ENCODE assay signal across 8 mouse cellular contexts in genomic region chr17:23786510-23786931, GRCm38 (mm10). TPM values are rescaled to one million over a fixed set of nuclear protein-coding genes. Genes with fewer than 3 reads are reported as not detected.
A peak's percentile ranks its signal among the peaks of the same experiment; 100 is the strongest.
DNase-seq lines count a peak whose midpoint lies in the region; ATAC-seq and TF ChIP-seq lines count a peak whose summit lies in the region.

No protein-coding gene starts in this region.

- no peak for TF ChIP-seq CTCF in brain, embryonic 14.5 days (IDR thresholded peaks at IDR 0.05; ENCODE audit: borderline replicate concordance, extremely low read depth, insufficient read depth, insufficient read length)
- TF ChIP-seq CTCF in kidney, postnatal 0 days (IDR thresholded peaks at IDR 0.05; ENCODE audit: low read depth): no peak

- peak overlapping the region; percentile 79 for H3K4me2 ChIP-seq in embryonic facial prominence, embryonic 13.5 days
- H3K4me2 ChIP-seq in kidney, postnatal 0 days (ENCODE audit: low read length): peak overlapping the region; percentile 88
- peak overlapping the region; percentile 72 for H3K4me2 ChIP-seq in midbrain, embryonic 15.5 days

- ATAC-seq in embryonic facial prominence, embryonic 13.5 days (ENCODE audit: insufficient number of reproducible peaks, insufficient read depth, low FRiP score, low TSS enrichment, low read depth): no peak
- no peak for ATAC-seq in kidney, postnatal 0 days (replicated peaks; ENCODE audit: low FRiP score, low read depth)
- ATAC-seq in midbrain, embryonic 15.5 days (replicated peaks): peak; percentile 72

- WGBS in embryonic facial prominence, embryonic 13.5 days: 13% methylated on average over 13 of the region's 13 CpGs
- WGBS in kidney, postnatal 0 days: 10% methylated on average over 13 of the region's 13 CpGs
- 14% methylated on average over 13 of the region's 13 CpGs for WGBS in midbrain, embryonic 15.5 days

- H3K27me3 ChIP-seq in embryonic facial prominence, embryonic 13.5 days: no peaks in the 10 kb centered on the region
- no peaks in the 10 kb centered on the region for H3K27me3 ChIP-seq in kidney, postnatal 0 days (ENCODE audit: insufficient read depth, low read length)
- no peaks in the 10 kb centered on the region for H3K27me3 ChIP-seq in midbrain, embryonic 15.5 days (replicated peaks)

- no peaks in the 10 kb centered on the region for H3K36me3 ChIP-seq in embryonic facial prominence, embryonic 13.5 days
- no peaks in the 10 kb centered on the region for H3K36me3 ChIP-seq in kidney, postnatal 0 days (ENCODE audit: insufficient read depth, low read length)
- no peaks in the 10 kb centered on the region for H3K36me3 ChIP-seq in midbrain, embryonic 15.5 days (replicated peaks)

- 0 out of 2 replicates have a peak, but pooled peaks have one; percentile 5 for TF ChIP-seq POLR2A in brain, embryonic 14.5 days (IDR thresholded peaks at IDR 0.05; ENCODE audit: borderline replicate concordance, extremely low read depth, insufficient read depth, insufficient read length, poor library complexity, severe bottlenecking)

- DNase-seq in layer of hippocampus, adult 9-11 months: peak; percentile 28
- no peak for DNase-seq in layer of hippocampus, postnatal 25 days (ENCODE audit: extremely low spot score in 1 of 2, low spot score in 1 of 2)
- DNase-seq in brain, embryonic 14.5 days (ENCODE audit: low read depth): peak; percentile 81
- DNase-seq in kidney, postnatal 0 days (ENCODE audit: low spot score): peak; percentile 49
- DNase-seq in spleen, postnatal 4 days (ENCODE audit: low spot score in 2 of 2): no peak
- no peak for DNase-seq in urinary bladder, adult 18-20 months (ENCODE audit: low spot score in 2 of 2)

- peak overlapping the region; percentile 84 for H3K9ac ChIP-seq in embryonic facial prominence, embryonic 13.5 days
- no peak overlapping the region for H3K9ac ChIP-seq in kidney, postnatal 0 days (ENCODE audit: low read depth, low read length)
- H3K9ac ChIP-seq in midbrain, embryonic 15.5 days: peak overlapping the region; percentile 45

- H3K9me3 ChIP-seq in embryonic facial prominence, embryonic 13.5 days: no peaks in the 10 kb centered on the region
- no peaks in the 10 kb centered on the region for H3K9me3 ChIP-seq in kidney, postnatal 0 days (replicated peaks; ENCODE audit: low read length)
- H3K9me3 ChIP-seq in midbrain, embryonic 15.5 days: no peaks in the 10 kb centered on the region

- peak overlapping the region; percentile 66 for H3K4me3 ChIP-seq in embryonic facial prominence, embryonic 13.5 days
- H3K4me3 ChIP-seq in kidney, postnatal 0 days (replicated peaks; ENCODE audit: low read depth, low read length): peak overlapping the region; percentile 46
- H3K4me3 ChIP-seq in midbrain, embryonic 15.5 days: peak overlapping the region; percentile 60

- H3K27ac ChIP-seq in embryonic facial prominence, embryonic 13.5 days: 0 out of 2 replicates have a peak overlapping the region, but pooled peaks have one; percentile 34
- H3K27ac ChIP-seq in kidney, postnatal 0 days: no peak overlapping the region
- H3K27ac ChIP-seq in midbrain, embryonic 15.5 days: peak overlapping the region; percentile 95

- H3K4me1 ChIP-seq in embryonic facial prominence, embryonic 13.5 days: peaks cover 27% of the 10 kb centered on the region
- H3K4me1 ChIP-seq in kidney, postnatal 0 days (replicated peaks; ENCODE audit: insufficient read depth, low read length): peaks cover 2% of the 10 kb centered on the region; the same call in 1 of the 2 replicates
- peaks cover 35% of the 10 kb centered on the region for H3K4me1 ChIP-seq in midbrain, embryonic 15.5 days

RNA-seq across cellular contexts. Expression of gene Flywch2, which starts 0.6 kb away (rescaled TPM):
- total RNA-seq in layer of hippocampus, postnatal 25 days (2021): 10 to 100 TPM; 11.3 to 18.4 TPM
- polyA plus RNA-seq in brain, embryonic 14.5 days (2012; rRNA removed): 54.6 and 59.4 TPM in 2 replicates
- 54.1 and 65.1 TPM in 2 replicates for polyA plus RNA-seq in embryonic facial prominence, embryonic 13.5 days (2015; fragmentation: Nextera tagmentation; extraction: Ambion mirVana)
- polyA plus RNA-seq in kidney, postnatal 0 days (2015; fragmentation: Nextera tagmentation; extraction: Ambion mirVana): 40.9 and 46.8 TPM in 2 replicates
- polyA plus RNA-seq in midbrain, embryonic 15.5 days (2015; fragmentation: Nextera tagmentation; extraction: Ambion mirVana): 90.1 and 90.2 TPM in 2 replicates

RNA-seq across cellular contexts. Expression of gene Srrm2, which starts 3.8 kb away (rescaled TPM):
- 100 to 1,000 TPM; 400 to 605 TPM for total RNA-seq in layer of hippocampus, postnatal 25 days (2021)
- polyA plus RNA-seq in brain, embryonic 14.5 days (2012; rRNA removed): 749 and 826 TPM in 2 replicates
- polyA plus RNA-seq in embryonic facial prominence, embryonic 13.5 days (2015; fragmentation: Nextera tagmentation; extraction: Ambion mirVana): 616 and 642 TPM in 2 replicates
- 304 and 321 TPM in 2 replicates for polyA plus RNA-seq in kidney, postnatal 0 days (2015; fragmentation: Nextera tagmentation; extraction: Ambion mirVana)
- 552 and 579 TPM in 2 replicates for polyA plus RNA-seq in midbrain, embryonic 15.5 days (2015; fragmentation: Nextera tagmentation; extraction: Ambion mirVana)

RNA-seq across cellular contexts. Expression of gene Flywch1, which starts 15.1 kb away (rescaled TPM):
- total RNA-seq in layer of hippocampus, postnatal 25 days (2021): 100 to 1,000 TPM; 263 to 298 TPM
- polyA plus RNA-seq in brain, embryonic 14.5 days (2012; rRNA removed): 110 and 150 TPM in 2 replicates
- polyA plus RNA-seq in embryonic facial prominence, embryonic 13.5 days (2015; fragmentation: Nextera tagmentation; extraction: Ambion mirVana): 90.2 and 95.6 TPM in 2 replicates
- 74.6 and 74.7 TPM in 2 replicates for polyA plus RNA-seq in kidney, postnatal 0 days (2015; fragmentation: Nextera tagmentation; extraction: Ambion mirVana)
- 242 and 257 TPM in 2 replicates for polyA plus RNA-seq in midbrain, embryonic 15.5 days (2015; fragmentation: Nextera tagmentation; extraction: Ambion mirVana)

RNA-seq across cellular contexts. Expression of gene Kremen2, which starts 40.9 kb away (rescaled TPM):
- under 1 TPM; 0.28 to 0.49 TPM for total RNA-seq in layer of hippocampus, postnatal 25 days (2021)
- 2.8 and 3.7 TPM in 2 replicates for polyA plus RNA-seq in brain, embryonic 14.5 days (2012; rRNA removed)
- 31.7 and 42.3 TPM in 2 replicates for polyA plus RNA-seq in embryonic facial prominence, embryonic 13.5 days (2015; fragmentation: Nextera tagmentation; extraction: Ambion mirVana)
- polyA plus RNA-seq in kidney, postnatal 0 days (2015; fragmentation: Nextera tagmentation; extraction: Ambion mirVana): 0.29 and 0.52 TPM in 2 replicates
- 1.4 and 1.5 TPM in 2 replicates for polyA plus RNA-seq in midbrain, embryonic 15.5 days (2015; fragmentation: Nextera tagmentation; extraction: Ambion mirVana)

RNA-seq across cellular contexts. Expression of gene Elob, which starts 42.4 kb away (rescaled TPM):
- 100 to 1,000 TPM; 381 to 387 TPM for total RNA-seq in layer of hippocampus, postnatal 25 days (2021)
- polyA plus RNA-seq in brain, embryonic 14.5 days (2012; rRNA removed): 824 and 1,130 TPM in 2 replicates
- polyA plus RNA-seq in embryonic facial prominence, embryonic 13.5 days (2015; fragmentation: Nextera tagmentation; extraction: Ambion mirVana): 1,169 and 1,240 TPM in 2 replicates
- 1,058 and 1,143 TPM in 2 replicates for polyA plus RNA-seq in kidney, postnatal 0 days (2015; fragmentation: Nextera tagmentation; extraction: Ambion mirVana)
- polyA plus RNA-seq in midbrain, embryonic 15.5 days (2015; fragmentation: Nextera tagmentation; extraction: Ambion mirVana): 1,171 and 1,223 TPM in 2 replicates

Comparison
In these comparisons a context has a peak if more than half of its experiments do, and no peak if none do; other contexts are left out.
1. DNase-seq: peak in layer of hippocampus, adult 9-11 months (single experiment), brain, embryonic 14.5 days (single experiment) and kidney, postnatal 0 days (single experiment); none in layer of hippocampus, postnatal 25 days (0 of 2), spleen, postnatal 4 days (0 of 2) and urinary bladder, adult 18-20 months (0 of 2).
2. Peak in every context shown above with its lines, with median percentiles within 50 percentile points of each other: H3K4me2 ChIP-seq and H3K4me3 ChIP-seq.